Mouse (Mus musculus): ENCODE measurements around the gene 9630041A04Rik. TPM values are rescaled to one million over a fixed set of nuclear protein-coding genes. Genes with fewer than 3 reads are reported as not detected.
A peak's percentile ranks its signal among the peaks of the same experiment; 100 is the strongest.

The 9630041A04Rik gene
- total RNA-seq (2021): not detected

DNA sequence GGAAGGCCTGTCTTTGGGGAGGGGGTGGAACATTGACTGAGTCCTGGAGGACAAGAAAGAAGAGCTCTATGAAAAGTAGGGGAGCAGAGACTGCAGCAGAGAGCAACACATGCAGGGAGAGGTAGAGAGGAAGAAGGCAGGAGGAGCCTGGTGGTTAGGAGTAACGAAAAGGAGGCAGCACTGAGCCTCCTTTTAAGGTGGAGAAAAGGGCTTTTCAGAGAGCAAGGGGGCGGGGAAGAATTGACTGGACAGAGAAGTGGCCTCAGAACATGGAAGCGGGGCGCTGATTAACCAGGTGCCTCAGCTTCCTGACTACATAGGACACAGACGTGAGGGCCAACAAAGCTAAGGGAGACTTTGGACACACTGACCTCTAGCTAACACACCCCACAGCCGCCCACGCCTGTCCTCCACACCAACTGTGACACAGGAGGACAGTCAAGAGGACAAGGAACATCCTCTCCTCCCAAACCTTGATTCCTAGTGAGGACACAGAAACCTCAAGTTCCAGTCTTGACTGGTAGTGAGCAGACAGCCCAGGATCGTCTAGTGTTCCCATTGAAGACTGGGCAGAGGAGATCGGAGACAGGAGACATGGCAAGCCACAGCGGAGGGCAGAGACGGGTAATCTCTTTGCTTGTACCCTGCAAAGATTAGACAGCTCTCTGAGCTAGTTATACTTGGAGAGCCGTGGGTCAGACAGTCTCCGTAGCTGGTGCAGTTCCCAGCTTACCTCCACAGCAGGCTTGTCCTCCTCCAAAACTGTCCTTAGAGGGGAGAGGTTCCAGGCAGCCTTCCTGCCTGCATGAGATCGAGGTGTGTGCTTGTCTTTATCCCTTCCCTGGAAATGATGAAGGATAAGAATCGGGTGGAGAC lies at the start of gene 9630041A04Rik:
Gene 9630041A04Rik, plus strand, starts transcription at position 246 of the 876 bp plus-strand sequence.
- intact Hi-C loops (cut with DNase I): no loop called here
- no peak for DNase-seq

GRCm38 (mm10) chr9:101823896-101824295 lies 37.7 kb upstream of the 9630041A04Rik start:
- intact Hi-C loops (cut with DNase I): no loop called here
- DNase-seq: no peak

- no peak for DNase-seq
- intact Hi-C loops (cut with DNase I): no loop called here
Observed at GRCm38 (mm10) chr9:101825626-101826025, 36.0 kb upstream of the 9630041A04Rik start.

GRCm38 (mm10) chr9:101833619-101834018 lies 28.0 kb upstream of the 9630041A04Rik start:
- intact Hi-C loops (cut with DNase I): no loop called here
- no peak for DNase-seq

- intact Hi-C loops (cut with DNase I): no loop called here
- no peak for DNase-seq
Observed at GRCm38 (mm10) chr9:101841101-101841500, 20.5 kb upstream of the 9630041A04Rik start.

- DNase-seq: no peak
- intact Hi-C loops (cut with DNase I): no loop called here
Observed at GRCm38 (mm10) chr9:101843893-101844292, 17.7 kb upstream of the 9630041A04Rik start.

DNA sequence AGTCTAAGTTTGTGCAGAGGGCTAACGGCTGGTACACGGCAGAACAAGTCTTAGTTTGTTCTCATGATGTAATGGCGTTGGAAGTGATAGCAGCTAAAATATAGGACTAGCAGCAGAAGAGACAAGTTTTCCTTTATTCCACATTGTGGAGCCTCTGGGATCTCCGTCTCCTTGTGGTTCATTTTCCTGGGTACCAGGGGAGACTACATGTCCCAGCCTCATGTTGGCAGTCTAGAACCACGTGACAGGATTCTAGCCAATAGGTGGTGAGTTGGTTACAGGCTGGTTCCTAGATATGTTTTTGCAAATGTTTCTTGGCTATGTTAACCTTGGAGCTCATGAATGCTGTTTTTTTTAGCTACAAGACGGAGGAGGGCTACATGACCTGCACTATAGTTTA lies 15.9 kb upstream of the 9630041A04Rik start:
- DNase-seq: no peak
- intact Hi-C loops (cut with DNase I): no loop called here

DNA sequence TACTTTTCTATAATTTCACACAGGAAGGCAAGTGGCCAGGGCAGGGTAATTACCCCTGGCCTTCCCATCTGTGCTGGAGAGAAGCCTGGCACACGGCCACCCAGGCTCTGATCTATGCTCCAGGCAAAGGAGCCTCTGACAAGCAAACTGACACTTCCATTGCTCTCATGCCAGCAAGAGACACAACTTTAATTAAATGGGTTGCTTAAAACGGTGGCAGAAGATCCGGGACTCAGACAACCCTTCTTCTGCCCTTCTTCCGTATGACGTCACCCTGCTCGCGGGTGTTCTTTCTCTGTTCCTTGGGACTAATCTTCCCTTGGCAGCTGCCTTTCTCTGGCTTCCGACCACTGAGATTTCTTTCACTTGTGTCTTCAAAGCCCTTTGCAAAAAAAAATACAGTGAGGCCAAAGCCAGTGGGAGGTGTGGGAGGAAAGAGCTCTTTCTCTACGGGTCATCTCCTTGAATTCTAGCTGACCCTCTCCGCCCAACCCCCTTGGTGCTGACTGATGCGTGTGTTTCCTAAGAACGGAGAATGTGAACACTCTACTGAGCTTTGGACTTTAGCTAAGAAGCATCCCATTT lies 932 bp downstream of the 9630041A04Rik start:
- intact Hi-C loops (cut with DNase I): no loop called here

DNA sequence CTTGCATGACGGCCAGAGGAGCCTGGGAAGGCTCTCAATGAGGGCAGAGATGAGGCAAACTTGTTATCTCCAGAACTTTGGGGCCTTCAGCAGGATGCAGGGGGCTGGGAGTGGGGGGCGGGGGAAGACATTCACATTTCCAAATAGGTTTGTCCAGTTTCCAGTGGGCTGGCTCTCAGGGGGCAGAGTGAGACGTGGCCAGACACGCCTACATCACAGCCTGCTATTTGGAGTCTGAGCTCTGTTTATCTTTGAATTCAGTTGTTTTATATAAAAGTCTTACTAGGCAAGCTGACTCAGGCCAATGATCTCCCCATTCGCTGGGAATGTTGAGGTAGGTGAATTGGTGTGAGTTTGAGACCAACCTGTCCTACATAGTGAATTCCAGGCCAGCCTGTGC lies 1.5 kb downstream of the 9630041A04Rik start:
- peak; percentile 6 to 19 for DNase-seq
- intact Hi-C loops (cut with DNase I): no loop called here

More for the DNA sequence above, 932 bp downstream of the 9630041A04Rik start:
- DNase-seq: peak; percentile 29 to 38

DNA sequence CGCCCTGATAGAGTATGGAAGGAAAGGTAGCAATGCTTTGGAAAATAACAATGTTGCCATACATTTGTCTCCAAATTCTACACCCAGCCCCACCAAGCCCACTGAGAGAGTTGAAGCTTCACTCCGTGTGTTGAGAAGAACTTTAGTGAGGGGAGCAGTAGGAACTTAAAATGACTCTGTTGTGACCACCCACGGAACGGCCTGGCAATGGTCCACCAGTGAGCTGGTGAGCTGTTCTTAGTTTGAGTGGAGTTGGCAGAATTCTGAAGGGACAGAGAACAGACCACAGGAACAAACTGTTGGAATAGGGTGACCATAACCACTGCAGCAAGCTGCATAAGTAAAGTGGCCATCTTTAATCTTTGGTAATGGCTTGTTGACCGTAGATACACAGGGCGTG lies 7.0 kb downstream of the 9630041A04Rik start:
- no peak for DNase-seq
- intact Hi-C loops (cut with DNase I): no loop called here

DNA sequence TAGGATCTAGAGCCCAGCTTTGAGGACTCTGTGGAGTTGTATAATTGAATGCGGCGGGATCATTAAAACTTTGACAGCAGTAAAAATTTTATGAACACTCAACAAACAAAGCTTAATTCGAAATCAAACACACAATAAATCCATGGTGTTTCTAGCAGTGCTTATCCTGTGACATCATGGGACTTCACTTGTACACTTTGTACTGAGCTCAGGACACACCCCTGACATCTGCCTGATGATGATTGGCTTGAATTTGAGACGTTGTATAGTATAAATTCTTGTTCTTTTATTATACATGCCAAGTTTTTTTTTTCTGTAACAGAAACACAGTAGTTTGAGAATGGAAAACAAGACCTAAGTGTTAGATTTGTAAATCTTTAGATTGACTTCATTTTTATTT lies 8.4 kb downstream of the 9630041A04Rik start:
- DNase-seq: no peak
- intact Hi-C loops (cut with DNase I): no loop called here

DNA sequence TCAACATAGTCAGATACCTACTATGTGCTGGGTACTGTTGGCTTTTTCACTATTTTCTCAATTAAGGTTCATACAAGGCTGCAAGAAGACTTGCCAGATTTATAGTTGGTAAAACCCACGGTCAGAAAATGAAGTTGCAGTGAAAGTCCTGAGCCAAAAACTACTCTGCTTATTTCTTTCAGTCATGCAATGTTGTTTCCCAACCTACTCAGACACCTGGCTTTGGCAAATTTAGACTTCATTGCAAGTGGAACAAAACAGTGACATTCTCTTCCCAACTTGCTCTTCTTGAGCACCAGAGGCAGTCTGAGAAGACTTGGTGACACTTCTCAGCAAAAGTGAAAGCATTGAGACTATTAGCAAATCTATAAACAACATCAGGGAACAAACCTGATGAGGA lies 13.7 kb downstream of the 9630041A04Rik start:
- intact Hi-C loops (cut with DNase I): no loop called here
- no peak for DNase-seq

GRCm38 (mm10) chr9:101877109-101877987 lies 15.7 kb downstream of the 9630041A04Rik start:
- intact Hi-C loops (cut with DNase I): no loop called here
- no peak for DNase-seq

DNA sequence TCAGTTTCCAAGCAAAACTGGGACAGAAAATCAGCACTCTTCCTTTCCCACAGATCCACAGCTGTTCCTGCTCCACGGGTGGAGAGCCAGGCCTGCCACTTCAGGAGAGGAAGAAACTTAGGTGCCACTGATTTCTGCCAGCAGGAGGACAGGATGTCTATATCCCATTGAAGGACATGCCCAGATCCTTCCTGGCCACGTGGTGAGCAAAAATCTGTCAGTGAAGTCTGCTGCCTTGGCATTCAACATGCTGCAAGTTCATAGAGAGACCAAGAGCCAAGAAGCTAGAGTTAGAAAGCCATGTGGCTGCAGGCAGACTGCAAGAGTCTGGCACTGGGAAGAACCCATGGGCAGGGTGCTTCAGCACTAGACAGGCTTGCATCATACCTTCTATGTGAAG lies 21.7 kb downstream of the 9630041A04Rik start:
- intact Hi-C loops (cut with DNase I): no loop called here
- no peak for DNase-seq

- DNase-seq: no peak
- intact Hi-C loops (cut with DNase I): no loop called here
Observed at GRCm38 (mm10) chr9:101897851-101898250, 36.2 kb downstream of the 9630041A04Rik start.

GRCm38 (mm10) chr9:101903406-101903805 lies 41.8 kb downstream of the 9630041A04Rik start:
- DNase-seq: no peak
- intact Hi-C loops (cut with DNase I): no loop called here

DNA sequence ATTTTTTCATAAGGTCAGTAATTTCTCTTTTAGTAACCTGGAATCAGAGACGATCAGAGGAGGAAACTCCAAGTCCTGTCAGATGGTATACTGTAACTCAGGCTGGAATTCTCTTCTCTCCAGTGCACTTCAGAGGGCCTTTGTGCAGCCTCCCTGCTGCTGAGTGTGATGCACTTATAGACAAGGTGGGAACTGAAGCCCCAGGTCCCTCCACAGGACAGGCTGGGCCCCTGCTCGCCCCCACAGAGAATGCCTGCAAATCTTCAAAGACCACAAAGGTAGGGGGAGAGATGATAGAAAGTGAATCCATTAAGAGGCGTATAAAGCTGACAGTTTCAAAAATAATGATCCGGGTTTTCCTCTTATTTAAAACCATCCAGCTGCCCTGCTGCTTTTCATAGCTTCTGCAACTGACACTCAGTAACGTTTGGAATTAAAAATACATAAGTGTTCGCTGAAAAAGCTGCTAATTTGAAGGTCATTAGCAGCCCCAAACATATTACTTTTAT lies 46.2 kb downstream of the 9630041A04Rik start:
- DNase-seq: no peak
- intact Hi-C loops (cut with DNase I): no loop called here

DNA sequence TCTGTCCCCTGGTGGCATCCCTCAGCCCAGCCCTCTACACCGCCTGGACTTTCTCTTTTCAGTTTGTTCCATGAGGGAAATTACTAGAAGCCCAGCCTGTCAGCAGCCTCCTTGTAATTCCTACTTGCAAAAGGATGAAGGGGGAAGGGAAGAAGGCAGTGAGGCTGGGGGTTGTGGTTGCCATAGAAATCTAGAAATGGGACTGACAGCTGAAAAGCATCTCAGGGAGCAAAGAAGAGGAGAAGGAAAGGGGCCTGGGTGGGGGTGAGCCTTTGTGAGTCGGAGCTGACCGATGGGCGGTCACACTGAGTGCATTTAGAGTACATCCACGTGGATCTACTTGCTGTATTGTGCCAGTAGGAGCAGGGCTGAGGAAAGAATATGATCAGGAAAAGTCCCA lies 47.2 kb downstream of the 9630041A04Rik start:
- no peak for DNase-seq
- intact Hi-C loops (cut with DNase I): no loop called here

DNA sequence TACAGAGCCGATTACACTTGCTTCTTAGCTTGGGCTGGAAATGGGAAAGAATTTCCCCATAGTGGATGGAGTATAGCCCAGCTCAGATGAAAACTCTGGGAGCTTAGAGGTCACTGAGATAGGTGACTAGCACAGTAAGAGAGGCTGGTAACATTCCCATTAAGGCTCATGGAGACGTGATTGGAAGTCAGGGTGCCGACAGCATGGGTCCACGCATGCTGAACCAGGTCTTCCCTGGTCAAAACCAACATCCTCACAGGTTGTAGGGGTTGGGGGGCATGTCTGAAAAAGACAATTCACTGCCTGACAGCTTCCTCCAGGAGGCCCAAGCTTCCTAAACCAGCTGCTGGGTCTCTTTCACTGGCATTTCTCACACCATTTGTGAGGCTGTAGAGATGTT lies 47.9 kb downstream of the 9630041A04Rik start:
- intact Hi-C loops (cut with DNase I): no loop called here
- DNase-seq: no peak

DNA sequence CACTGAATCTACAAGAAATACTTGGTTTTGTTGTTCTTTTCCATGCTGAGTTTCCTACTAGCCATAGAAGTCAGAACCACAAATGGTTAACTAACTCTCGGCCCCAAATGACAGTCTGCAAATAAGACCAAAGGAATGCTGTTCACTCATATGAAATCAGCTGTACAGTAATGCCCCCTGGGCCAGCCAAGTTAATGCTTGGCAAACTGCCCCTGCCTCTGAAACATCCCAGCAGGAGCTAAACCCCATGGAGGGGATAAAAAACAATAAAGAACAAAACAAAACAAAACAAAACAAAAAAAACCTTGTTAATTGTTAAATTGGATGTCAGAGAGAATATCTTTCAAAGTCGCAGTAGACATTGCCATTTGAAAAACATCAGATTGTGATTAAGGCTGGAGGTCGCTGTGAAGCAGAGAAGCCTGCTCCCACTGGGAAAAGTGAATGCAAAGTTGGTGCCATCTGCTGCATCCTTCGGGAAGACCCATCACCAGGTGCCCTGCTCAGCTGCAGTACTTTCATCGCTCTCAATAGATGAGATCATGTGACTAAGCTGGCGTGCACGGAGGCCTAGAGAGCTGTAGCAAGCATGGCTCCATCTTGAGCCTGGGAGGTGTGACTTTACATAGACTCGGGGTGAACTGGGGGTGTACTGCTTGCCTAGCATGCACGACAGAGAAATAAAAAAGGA lies 49.7 kb downstream of the 9630041A04Rik start:
- no peak for DNase-seq
- intact Hi-C loops (cut with DNase I): no loop called here

Measured in heart, postnatal 36 days (tissue).